Mouse (Mus musculus): ENCODE results near the gene Rgs7bp. TPM values are rescaled to one million over a fixed set of nuclear protein-coding genes. Genes with fewer than 3 reads are reported as not detected.

Rgs7bp gene
- 10.9 and 14.0 TPM in 2 replicates for polyA plus RNA-seq (2015; fragmentation: Nextera tagmentation; extraction: Ambion mirVana)

DNA sequence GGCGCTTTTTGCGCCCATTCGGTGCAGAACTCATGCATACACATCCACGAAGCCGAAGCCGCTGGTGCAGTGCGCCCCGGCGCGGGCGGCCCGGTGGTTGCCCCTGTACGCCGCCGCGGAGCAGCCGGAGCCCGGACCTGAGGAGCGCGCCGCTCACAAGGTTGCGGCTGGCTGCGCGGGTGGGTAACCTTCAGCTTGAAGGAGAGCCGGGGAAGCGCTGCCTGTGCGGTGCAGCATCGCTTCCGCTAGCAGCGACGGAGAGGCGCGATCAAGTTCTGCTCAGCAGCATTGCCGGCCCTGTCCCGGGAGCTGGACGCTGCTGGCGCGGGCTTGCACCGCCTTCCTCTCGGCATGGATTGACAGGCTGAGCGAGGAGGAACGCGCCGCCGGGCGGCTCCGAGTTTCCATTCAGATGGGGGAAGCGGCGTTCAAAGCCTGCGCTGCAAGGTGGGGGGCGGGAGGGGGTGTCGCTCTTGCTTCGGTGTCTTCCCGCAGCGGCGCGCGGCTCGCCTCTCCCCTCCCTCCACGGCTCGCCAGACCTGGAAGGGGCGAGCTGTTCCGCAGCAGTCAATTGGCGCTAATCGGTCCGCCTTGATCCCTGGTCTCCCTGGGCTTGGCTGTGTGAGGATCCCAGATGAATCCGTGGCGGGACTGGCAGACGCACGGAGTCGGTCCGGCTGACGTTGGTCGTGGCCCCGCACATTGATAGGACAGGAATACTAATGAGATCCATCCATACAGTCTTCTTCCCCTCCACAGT lies at the start of gene Rgs7bp:
Gene Rgs7bp (minus strand): TSS at position 750 of the 760 bp plus-strand sequence.
- Histone ChIP-seq H3K36me3 (no peaks in the 10 kb centered on the region), H3K9ac (peak within 1 kb of the TSS; percentile 87), H3K27ac (replicated peaks) (peak within 1 kb of the TSS; percentile 90), H3K4me1 (replicated peaks) (peaks cover 25% of the 10 kb centered on the region), H3K4me2 (peak within 1 kb of the TSS; percentile 76), H3K27me3 (peaks cover 10% of the 10 kb centered on the region), H3K4me3 (peak within 1 kb of the TSS; percentile 59), H3K9me3 (no peaks in the 10 kb centered on the region)
- under 1% methylated on average over 74 of the region's 75 CpGs for WGBS
- ATAC-seq (ENCODE audit: low read depth) = peak; percentile 92

DNA sequence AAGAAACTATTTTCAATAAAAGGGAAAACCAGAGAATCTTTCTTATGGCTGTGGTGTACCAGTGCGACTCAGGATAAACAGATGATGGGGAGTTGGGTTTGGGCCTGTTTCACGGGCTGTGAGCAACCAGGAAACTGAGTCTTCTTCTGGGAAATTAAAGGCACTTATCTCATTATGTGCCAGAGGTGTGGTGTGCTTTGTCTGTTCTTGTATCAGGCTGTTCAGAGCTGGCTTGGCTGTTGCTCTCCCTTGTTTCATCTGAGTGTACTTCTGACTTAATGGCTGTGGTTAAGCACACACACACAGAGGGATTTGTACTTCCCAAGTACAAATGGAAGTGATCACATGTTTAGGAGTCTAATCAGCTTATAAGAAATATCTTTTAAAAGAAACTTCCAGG lies 49.7 kb upstream of the Rgs7bp start:
- no peaks in the 10 kb centered on the region for H3K36me3 ChIP-seq
- H3K27ac ChIP-seq (replicated peaks) = no peak overlapping the region
- no peak overlapping the region for H3K4me2 ChIP-seq
- H3K27me3 ChIP-seq = no peaks in the 10 kb centered on the region
- H3K9ac ChIP-seq = no peak overlapping the region
- no peak for ATAC-seq (ENCODE audit: low read depth)
- no peak overlapping the region for H3K4me3 ChIP-seq
- H3K9me3 ChIP-seq = no peaks in the 10 kb centered on the region
- WGBS = 82% methylated on average over 2 of the region's 2 CpGs
- no peaks in the 10 kb centered on the region for H3K4me1 ChIP-seq (replicated peaks)

DNA sequence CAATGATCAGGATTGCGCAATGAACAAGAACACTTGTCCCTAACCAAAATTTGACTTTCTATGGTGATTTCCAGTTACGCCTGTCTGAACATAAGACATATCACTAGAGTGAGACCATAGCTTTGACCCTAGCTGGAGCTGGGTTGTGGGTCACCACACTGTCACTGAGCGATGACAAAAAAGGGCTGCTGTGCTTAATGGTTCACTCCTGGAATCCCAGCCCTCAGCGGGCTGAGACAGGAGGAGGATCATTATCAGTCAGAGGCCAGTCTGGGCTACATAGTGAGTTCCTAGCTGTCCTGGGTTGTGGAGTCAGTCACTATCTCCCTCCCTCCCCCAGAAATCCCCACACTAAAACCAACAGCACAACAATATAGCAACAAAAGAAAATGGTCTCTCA lies 46.0 kb upstream of the Rgs7bp start:
- Histone ChIP-seq H3K4me3 (no peak overlapping the region), H3K9me3 (no peaks in the 10 kb centered on the region), H3K36me3 (no peaks in the 10 kb centered on the region), H3K27ac (replicated peaks) (no peak overlapping the region), H3K27me3 (no peaks in the 10 kb centered on the region), H3K4me1 (replicated peaks) (no peaks in the 10 kb centered on the region), H3K4me2 (no peak overlapping the region), H3K9ac (no peak overlapping the region)
- ATAC-seq (ENCODE audit: low read depth) = no peak
- 73% methylated on average over 4 of the region's 4 CpGs for WGBS

DNA sequence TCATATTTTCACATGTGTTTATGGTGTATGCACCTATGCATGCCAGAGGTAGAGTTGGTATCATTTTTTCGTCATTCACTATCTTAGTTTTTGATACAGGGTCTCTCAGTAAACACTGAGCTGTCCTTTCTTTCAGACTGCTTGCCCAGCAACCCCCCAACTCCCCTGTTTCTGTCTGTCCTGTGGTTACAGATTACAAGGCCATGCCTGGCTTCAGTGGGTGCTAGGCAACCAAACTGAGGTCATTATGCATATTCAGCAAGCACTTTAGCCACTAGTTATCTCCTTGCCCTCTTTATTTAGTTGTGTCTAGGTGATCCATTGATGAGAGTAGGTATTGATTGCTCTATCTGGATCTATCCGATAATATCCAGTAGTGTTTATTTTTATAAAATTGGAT lies 41.6 kb upstream of the Rgs7bp start:
- Histone ChIP-seq H3K27ac (replicated peaks) (no peak overlapping the region), H3K4me1 (replicated peaks) (no peaks in the 10 kb centered on the region), H3K4me2 (no peak overlapping the region), H3K9me3 (no peaks in the 10 kb centered on the region), H3K9ac (no peak overlapping the region), H3K36me3 (no peaks in the 10 kb centered on the region), H3K4me3 (no peak overlapping the region), H3K27me3 (no peaks in the 10 kb centered on the region)
- 83% methylated on average over 2 of the region's 2 CpGs for WGBS
- ATAC-seq (ENCODE audit: low read depth) = no peak; the same call in 1 of the 2 replicates

DNA sequence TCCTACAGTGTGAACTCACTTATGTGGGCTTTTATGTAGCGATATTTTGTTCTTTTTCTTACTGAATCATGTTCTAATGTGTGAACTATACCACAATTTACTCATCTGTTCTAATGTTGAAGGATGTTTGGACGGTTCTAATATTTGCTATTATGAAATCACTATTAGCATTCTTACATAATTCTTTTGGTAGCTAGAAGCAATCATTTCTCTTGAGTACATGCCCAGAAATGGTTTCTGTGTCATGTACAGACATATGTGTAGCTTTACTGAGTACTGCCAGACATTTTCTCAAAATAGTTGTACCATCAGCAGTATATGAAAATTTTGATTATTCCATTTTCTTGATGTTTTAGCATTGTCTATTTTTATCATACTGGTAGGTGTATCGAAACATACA lies 34.5 kb upstream of the Rgs7bp start:
- Histone ChIP-seq H3K27ac (replicated peaks) (no peak overlapping the region), H3K9me3 (no peaks in the 10 kb centered on the region), H3K4me2 (no peak overlapping the region), H3K4me1 (replicated peaks) (no peaks in the 10 kb centered on the region), H3K9ac (no peak overlapping the region), H3K4me3 (no peak overlapping the region), H3K36me3 (no peaks in the 10 kb centered on the region), H3K27me3 (no peaks in the 10 kb centered on the region)
- 94% methylated on average over 3 of the region's 3 CpGs for WGBS
- ATAC-seq (ENCODE audit: low read depth) = no peak

DNA sequence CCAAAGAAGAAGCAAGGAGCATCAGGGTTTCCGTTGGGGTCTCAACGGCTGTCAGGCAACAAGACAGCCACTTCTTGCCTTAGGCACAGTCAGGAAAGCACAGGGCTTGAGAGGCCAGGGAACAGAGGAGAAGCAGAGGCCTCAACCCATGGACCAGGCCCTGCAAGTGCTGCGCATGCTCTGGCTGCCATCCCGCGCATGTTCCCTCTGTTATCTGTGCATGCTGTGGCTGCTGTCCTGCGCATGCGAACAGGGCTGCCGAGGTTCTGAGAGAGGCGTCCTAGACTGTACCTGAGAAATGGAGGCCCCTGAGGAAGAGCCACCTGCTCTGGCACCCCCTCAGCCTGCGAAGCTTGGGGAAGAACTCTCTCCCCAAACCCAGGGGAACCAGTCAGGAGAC lies 27.1 kb upstream of the Rgs7bp start, which contains the start of gene 4933425L06Rik:
Gene 4933425L06Rik (plus strand): TSS at position 261 of the 400 bp plus-strand sequence.
- Histone ChIP-seq H3K27me3 (no peaks in the 10 kb centered on the region), H3K27ac (replicated peaks) (no peak within 1 kb of the TSS), H3K36me3 (no peaks in the 10 kb centered on the region), H3K4me2 (no peak within 1 kb of the TSS), H3K9ac (no peak within 1 kb of the TSS), H3K4me3 (no peak within 1 kb of the TSS), H3K4me1 (replicated peaks) (no peaks in the 10 kb centered on the region), H3K9me3 (no peaks in the 10 kb centered on the region)
- no peak for ATAC-seq (ENCODE audit: low read depth)
- WGBS = 93% methylated on average over 10 of the region's 10 CpGs

DNA sequence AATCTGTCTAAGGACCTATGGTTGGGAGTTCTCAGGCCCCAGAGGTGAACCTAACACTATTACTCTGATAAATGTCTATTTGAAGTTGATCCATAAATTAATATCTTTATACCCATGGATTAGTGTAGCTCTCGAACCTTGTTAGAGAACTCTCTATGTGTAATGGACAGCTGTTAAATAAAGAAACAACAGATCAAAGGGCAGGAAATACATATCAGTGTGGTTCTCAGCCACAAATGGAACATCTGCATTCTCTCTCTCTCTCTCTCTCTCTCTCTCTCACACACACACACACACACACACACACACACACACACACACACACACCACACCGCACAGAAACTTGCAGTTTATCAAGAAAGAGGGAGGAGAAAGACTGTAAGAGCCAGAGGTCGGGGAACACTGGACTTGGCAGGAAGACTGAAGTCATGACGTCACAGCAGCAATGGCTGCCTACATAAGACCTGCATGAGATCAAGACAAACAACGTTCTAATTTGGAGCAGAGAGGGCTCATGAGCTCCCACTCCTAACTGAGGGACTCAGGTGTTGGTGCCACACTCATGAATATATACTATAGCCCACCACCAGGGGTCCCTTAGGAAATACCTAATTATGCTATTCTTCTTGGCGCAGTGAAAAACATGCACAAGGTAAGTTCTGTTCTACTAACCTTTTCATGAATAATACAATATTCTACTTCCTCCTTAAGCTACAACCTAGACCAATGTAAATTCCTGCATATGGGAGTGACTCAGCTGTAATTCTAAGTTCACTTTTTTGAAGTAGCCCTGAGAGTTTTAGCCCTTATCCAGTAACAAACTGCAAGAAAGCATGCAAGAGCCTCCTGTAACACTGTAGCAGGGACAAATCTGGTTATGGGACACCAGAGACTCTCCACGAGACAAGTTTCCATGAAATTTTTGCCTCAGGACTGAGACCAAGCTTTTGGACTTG lies 12.4 kb upstream of the Rgs7bp start:
- WGBS = 70% methylated on average over 7 of the region's 7 CpGs
- no peak for ATAC-seq (ENCODE audit: low read depth)
- no peak overlapping the region for H3K9ac ChIP-seq
- H3K36me3 ChIP-seq = no peaks in the 10 kb centered on the region
- H3K27ac ChIP-seq (replicated peaks) = no peak overlapping the region
- H3K9me3 ChIP-seq = no peaks in the 10 kb centered on the region
- H3K4me3 ChIP-seq = no peak overlapping the region
- no peaks in the 10 kb centered on the region for H3K4me1 ChIP-seq (replicated peaks)
- H3K27me3 ChIP-seq = no peaks in the 10 kb centered on the region
- no peak overlapping the region for H3K4me2 ChIP-seq

DNA sequence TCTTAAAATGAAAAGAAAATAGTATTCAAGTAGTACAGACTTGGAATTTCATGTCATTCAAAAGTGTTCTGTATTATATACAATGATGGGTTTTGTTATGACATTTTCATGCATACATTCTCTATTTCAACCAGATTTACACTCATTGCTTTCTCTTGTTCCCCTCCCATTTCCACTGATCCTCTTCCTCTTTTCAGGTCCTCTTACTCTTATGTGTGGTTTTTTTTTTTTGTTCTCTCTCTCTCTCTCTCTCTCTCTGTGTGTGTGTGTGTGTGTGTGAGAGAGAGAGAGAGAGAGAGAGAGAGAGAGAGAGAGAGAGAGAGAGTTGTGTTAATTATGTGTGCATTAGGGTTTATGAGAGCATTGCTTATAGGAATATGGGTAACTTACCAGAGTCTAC lies 11.4 kb upstream of the Rgs7bp start:
- Histone ChIP-seq H3K4me1 (replicated peaks) (no peaks in the 10 kb centered on the region), H3K9ac (no peak overlapping the region), H3K27ac (replicated peaks) (no peak overlapping the region), H3K4me3 (no peak overlapping the region), H3K27me3 (no peaks in the 10 kb centered on the region), H3K36me3 (no peaks in the 10 kb centered on the region), H3K9me3 (no peaks in the 10 kb centered on the region), H3K4me2 (no peak overlapping the region)
- ATAC-seq (ENCODE audit: low read depth) = no peak

DNA sequence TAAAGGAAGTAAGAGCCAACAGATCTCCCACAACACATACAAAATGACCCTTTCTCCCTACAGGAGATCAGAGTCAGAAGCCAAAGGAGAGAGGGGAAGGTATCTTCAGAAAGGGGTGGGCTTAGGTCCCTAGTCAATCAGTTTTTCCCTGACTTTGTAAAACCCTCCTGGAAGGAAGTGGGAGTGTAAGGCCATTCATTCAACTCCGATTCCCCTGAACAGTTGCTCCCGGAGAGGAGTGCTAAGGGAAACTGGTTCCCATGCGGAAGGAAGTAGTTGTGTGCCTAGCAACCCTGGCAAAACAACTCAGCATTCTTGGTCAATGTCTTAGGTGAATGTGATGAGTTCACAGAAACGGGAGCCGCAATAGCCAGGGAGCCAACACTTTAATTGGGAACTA lies 644 bp upstream of the Rgs7bp start:
- Histone ChIP-seq H3K9ac (0 out of 2 replicates have a peak overlapping the region, but pooled peaks have one; percentile 87), H3K27ac (replicated peaks) (peak overlapping the region; percentile 90), H3K27me3 (peaks cover 10% of the 10 kb centered on the region), H3K9me3 (no peaks in the 10 kb centered on the region), H3K4me2 (peak overlapping the region; percentile 76), H3K36me3 (no peaks in the 10 kb centered on the region), H3K4me3 (peak overlapping the region; percentile 59), H3K4me1 (replicated peaks) (peaks cover 25% of the 10 kb centered on the region)
- no peak; the same call in 1 of the 2 replicates for ATAC-seq (ENCODE audit: low read depth)
- WGBS = 14% methylated on average over 5 of the region's 5 CpGs

DNA sequence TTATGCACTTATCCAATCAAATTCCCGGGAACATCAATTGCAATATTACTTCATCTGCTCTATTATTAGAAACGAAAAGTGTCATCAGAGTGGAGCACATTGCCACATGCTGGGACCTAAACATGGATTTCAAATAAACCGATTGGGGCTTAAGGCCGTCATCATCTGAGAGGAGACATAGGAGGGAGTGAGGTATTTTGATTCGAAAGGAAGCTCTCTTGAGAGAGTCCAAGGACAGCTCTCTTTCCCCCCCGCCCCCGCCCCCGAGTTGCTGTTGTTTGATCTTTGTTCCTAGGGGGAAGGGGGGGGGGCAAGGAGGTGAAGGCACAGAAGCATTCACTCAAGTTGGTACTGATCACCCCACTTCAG lies 195 bp upstream of the Rgs7bp start:
- Histone ChIP-seq H3K4me2 (peak overlapping the region; percentile 76), H3K9ac (peak overlapping the region; percentile 87), H3K27ac (replicated peaks) (peak overlapping the region; percentile 90), H3K4me1 (replicated peaks) (peaks cover 25% of the 10 kb centered on the region), H3K36me3 (no peaks in the 10 kb centered on the region), H3K4me3 (peak overlapping the region; percentile 59), H3K9me3 (no peaks in the 10 kb centered on the region), H3K27me3 (peaks cover 10% of the 10 kb centered on the region)
- 0% methylated on average over 8 of the region's 8 CpGs for WGBS
- ATAC-seq (ENCODE audit: low read depth) = peak; percentile 33; the same call in 1 of the 2 replicates

DNA sequence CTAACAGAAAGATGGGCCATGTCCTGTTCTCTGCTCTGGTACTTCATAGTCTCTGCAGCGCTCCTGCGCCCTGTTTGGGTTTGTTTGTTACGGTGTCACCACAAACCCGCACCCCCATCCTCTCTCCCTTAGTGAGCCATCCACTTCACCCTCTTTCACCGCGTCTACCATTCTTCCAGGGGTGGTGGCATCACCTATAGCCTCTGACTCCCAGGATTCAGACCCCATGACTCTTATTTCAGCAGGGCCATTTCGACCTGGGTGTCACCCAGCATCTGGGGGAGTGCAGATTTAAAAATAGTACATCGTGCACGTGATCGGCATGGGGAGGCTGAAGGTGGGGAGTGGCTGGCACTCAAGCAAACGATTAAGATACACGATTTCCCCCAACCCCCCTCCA lies 1.1 kb downstream of the Rgs7bp start:
- Histone ChIP-seq H3K9me3 (no peaks in the 10 kb centered on the region), H3K27me3 (peaks cover 10% of the 10 kb centered on the region), H3K4me1 (replicated peaks) (peaks cover 25% of the 10 kb centered on the region), H3K9ac (peak overlapping the region; percentile 87), H3K4me3 (peak overlapping the region; percentile 59), H3K36me3 (no peaks in the 10 kb centered on the region), H3K4me2 (peak overlapping the region; percentile 76), H3K27ac (replicated peaks) (peak overlapping the region; percentile 90)
- WGBS = under 1% methylated on average over 12 of the region's 12 CpGs
- ATAC-seq (ENCODE audit: low read depth) = peak; percentile 25

DNA sequence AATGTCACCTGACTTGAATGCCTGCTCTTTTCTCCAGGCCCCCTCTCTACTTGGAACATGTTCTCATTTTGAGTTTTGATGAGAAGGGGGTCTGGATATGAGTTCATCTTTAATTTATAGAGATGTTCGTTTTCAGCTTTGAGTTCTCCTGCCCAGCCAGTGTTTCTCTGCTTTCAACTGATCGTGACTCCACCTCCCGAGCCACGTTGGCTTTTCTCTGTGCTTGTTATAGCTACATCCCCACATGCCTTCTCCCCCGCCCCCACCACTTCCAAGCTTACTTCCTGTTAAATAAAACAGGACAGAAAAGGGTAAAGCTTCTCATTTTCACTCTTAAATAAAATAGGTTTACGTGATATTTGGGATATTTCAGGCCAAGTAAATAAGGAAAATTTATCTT lies 3.3 kb downstream of the Rgs7bp start:
- H3K27ac ChIP-seq (replicated peaks) = no peak overlapping the region
- no peak overlapping the region for H3K9ac ChIP-seq
- 54% methylated on average over 6 of the region's 6 CpGs for WGBS
- peak overlapping the region; percentile 26; the same call in 1 of the 2 replicates for H3K4me2 ChIP-seq
- H3K4me3 ChIP-seq = no peak overlapping the region
- H3K36me3 ChIP-seq = no peaks in the 10 kb centered on the region
- H3K4me1 ChIP-seq (replicated peaks) = peaks cover 30% of the 10 kb centered on the region
- no peaks in the 10 kb centered on the region for H3K9me3 ChIP-seq
- peaks cover 10% of the 10 kb centered on the region for H3K27me3 ChIP-seq
- no peak for ATAC-seq (ENCODE audit: low read depth)
